Mouse (Mus musculus) embryonic facial prominence, embryonic 15.5 days (tissue): Measurements from ENCODE around the gene Tcstv1. TPM values are rescaled to one million over a fixed set of nuclear protein-coding genes. Genes with fewer than 3 reads are reported as not detected.

ENCODE experiments used
- polyA plus RNA-seq: library from polyadenylated mRNA; unstranded; fragments of >200 nt; fragmentation: Nextera tagmentation; extraction: Ambion mirVana; gene quantifications from 2 replicates; pipeline ENCODE4 v1.2.1, GENCODE M21; 2015

The Tcstv1 gene
- polyA plus RNA-seq, 1 experiment from 2014 or later, result not detected

Other genes starting within 250 kb of the Tcstv1 start
- gene Hmgcs1, start 204.4 kb downstream of the Tcstv1 start, polyA plus RNA-seq, result 119 and 128 TPM in 2 replicates
- gene Nim1k, start 138.9 kb downstream of the Tcstv1 start, polyA plus RNA-seq, result 1.7 and 1.8 TPM in 2 replicates
- gene Zfp131, start 103.9 kb downstream of the Tcstv1 start, polyA plus RNA-seq, result 37.4 and 39.9 TPM in 2 replicates
- gene AF067063, start 64.6 kb downstream of the Tcstv1 start, polyA plus RNA-seq, result not detected in 2 replicates
- gene D13Ertd608e, start 58.8 kb downstream of the Tcstv1 start, polyA plus RNA-seq, result not detected in 2 replicates
- not detected in 2 replicates for gene Gm21761, start 34.5 kb upstream of the Tcstv1 start, polyA plus RNA-seq
- not detected in 2 replicates for gene B020031M17Rik, start 56.0 kb upstream of the Tcstv1 start, polyA plus RNA-seq
- not detected in 2 replicates for gene Gm36079, start 132.2 kb upstream of the Tcstv1 start, polyA plus RNA-seq
- not detected in 2 replicates for gene Gm21188, start 157.4 kb upstream of the Tcstv1 start, polyA plus RNA-seq
- not detected in 2 replicates for gene Gm20767, start 245.5 kb upstream of the Tcstv1 start, polyA plus RNA-seq